Mouse (Mus musculus) gastrocnemius, postnatal 25 days (tissue): ENCODE results near the gene Nfs1. TPM values are rescaled to one million over a fixed set of nuclear protein-coding genes. Genes with fewer than 3 reads are reported as not detected.
"Not testable (repeated sequence)": the region's sequence is repeated elsewhere in the genome, so short reads cannot be mapped to it uniquely, and the experiment has no call there.

Source experiments
- DNase-seq: peaks from one replicate; pipeline ENCODE4 v3.0.0; 2022
- long read RNA-seq, 2 experiments: library from polyadenylated mRNA; stranded (forward); transcript quantifications; one replicate each; pipeline ENCODE4 v2.0.0; 2021
- total RNA-seq, 2 experiments: library from RNA; stranded (reverse); gene quantifications; 1 replicate in 1 of 2; 2 replicates in 1 of 2; pipeline ENCODE4 v1.2.3; 2021

The Nfs1 gene
- total RNA-seq, result 10 to 100 TPM; 74.2 to 80.6 TPM
- long read RNA-seq, experiment 1, transcript Nfs1-201 (13 exons, 2,051 nt), result major isoform, 114 of 135 reads
- long read RNA-seq, experiment 1, partial matches to known transcripts, result 6 of 135 reads
- long read RNA-seq, experiment 1, other reads (novel, unspliced or antisense), result 13 of 135 reads
- long read RNA-seq, experiment 2, transcript Nfs1-201 (13 exons, 2,051 nt), result major isoform, 171 of 189 reads
- long read RNA-seq, experiment 2, partial matches to known transcripts, result 12 of 189 reads
- long read RNA-seq, experiment 2, other reads (novel, unspliced or antisense), result 5 of 189 reads

- DNase-seq, result peak; percentile 88
These were observed at the start of gene Nfs1, which contains the start of gene Romo1 for GRCm38 (mm10) chr2:156143953-156144724. Nfs1 (minus strand) TSS chr2:156144186. Romo1 (plus strand) TSS chr2:156144039.

- no peak for DNase-seq
These were observed 49.3 kb upstream of the Nfs1 start for GRCm38 (mm10) chr2:156193066-156193862.

- DNase-seq, result no peak
These were observed 48.1 kb upstream of the Nfs1 start for GRCm38 (mm10) chr2:156192068-156192467.

GRCm38 (mm10) chr2:156191540-156191939 is 47.6 kb upstream of the Nfs1 start:
- no peak for DNase-seq

GRCm38 (mm10) chr2:156190004-156190896 is 46.3 kb upstream of the Nfs1 start:
- peak; percentile 33 for DNase-seq

- DNase-seq, result not testable (repeated sequence)
These were observed 45.3 kb upstream of the Nfs1 start for GRCm38 (mm10) chr2:156189241-156189640.

- DNase-seq, result no peak
These were observed 37.6 kb upstream of the Nfs1 start for GRCm38 (mm10) chr2:156181592-156181991.

DNA sequence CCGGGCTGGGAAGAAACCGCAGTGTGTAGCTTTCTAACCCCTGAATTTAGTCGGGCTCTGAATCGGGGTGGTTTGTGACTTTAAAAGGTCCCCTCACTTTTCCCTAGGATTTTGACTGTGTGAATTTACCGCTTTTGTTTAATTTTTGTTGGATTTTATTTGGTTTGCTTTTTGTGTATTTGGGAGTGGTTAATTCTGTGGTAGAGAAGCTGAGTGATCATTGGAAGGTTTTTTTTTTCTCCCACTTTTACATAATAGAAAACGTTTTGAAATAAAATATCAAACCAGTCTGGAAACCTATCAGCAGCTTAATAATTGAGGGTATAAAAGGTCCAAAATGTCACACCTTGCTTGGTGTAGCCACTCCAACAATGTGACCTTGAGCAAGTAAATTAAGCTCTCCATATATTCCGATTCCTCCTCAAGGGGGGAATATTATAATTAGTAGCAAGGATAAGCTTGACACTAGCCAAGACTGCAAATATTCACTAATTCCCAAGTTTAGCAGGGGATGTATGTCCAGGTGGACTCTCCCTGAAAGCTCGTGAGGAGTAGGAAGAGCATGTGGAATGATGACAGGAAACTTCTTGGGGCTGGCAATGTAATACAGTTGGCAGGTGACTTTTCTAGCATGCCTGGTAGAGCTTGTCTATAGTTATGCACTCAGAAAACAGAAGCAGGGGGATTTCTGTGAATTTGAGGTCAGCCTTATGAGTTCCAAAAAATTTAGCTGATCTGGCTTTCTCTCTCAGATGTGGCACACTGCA is 37.0 kb upstream of the Nfs1 start:
- DNase-seq, result no peak

DNA sequence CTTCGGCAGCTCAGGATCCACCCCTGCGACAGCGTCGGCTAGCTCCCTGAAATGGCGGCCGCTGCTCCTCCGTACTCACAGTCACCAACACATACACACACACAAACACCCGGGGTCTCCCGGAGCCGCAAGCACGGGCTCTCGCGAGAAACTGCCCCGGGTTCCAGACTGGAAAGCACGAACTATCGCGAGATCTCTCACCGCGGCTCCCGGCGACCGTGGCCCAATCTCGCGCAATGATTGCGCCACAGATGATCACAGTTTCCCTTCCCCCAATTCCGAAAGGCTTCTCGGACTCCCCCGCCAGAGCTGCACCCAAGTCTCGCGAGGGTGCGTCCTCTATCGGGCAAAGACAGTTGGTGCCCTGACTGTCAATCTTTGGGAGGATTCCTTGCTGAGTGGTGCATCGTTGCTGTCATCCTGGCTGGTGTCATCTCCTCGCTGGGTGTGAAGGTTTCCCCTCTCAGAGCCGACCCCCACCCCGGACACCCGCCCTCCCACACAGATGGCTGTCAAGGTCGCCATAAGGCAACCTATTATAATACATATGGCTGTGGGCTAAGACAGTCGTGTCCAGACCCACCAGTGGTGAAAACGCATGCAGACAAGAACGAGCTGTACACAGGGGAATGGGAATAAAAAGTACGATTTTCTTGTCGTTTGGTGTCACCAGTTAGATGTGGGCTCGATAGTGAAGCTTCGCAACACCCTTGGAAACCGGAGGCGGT is 36.3 kb upstream of the Nfs1 start, which contains the start of gene Rbm39:
Rbm39 (minus strand) TSS at position 145 of the 728 bp plus-strand sequence.
- DNase-seq, result peak; percentile 100

GRCm38 (mm10) chr2:156179796-156180093 is 35.8 kb upstream of the Nfs1 start:
- DNase-seq, result no peak

GRCm38 (mm10) chr2:156179046-156179795 is 35.2 kb upstream of the Nfs1 start:
- DNase-seq, result peak; percentile 76

DNA sequence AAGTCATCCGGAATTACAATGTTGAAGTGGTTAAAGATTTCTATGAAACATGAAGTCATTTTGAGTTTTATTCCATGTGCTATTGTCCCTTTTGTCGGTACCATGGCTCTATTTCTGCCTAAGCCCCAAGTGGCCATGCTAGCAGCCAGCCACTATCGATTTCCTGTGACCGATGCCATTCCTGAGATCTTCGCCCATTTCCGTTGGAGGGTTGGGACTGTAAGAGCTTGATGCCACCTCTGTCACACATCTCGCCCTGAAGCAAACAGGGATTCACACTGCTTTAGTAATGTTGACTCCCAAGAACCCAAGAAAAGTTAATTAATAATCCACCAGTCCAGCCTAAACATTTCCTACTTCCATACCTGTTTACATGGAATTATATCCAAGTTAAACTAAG is 33.7 kb upstream of the Nfs1 start:
- DNase-seq, result no peak

GRCm38 (mm10) chr2:156177079-156177478 is 33.1 kb upstream of the Nfs1 start:
- no peak for DNase-seq

DNA sequence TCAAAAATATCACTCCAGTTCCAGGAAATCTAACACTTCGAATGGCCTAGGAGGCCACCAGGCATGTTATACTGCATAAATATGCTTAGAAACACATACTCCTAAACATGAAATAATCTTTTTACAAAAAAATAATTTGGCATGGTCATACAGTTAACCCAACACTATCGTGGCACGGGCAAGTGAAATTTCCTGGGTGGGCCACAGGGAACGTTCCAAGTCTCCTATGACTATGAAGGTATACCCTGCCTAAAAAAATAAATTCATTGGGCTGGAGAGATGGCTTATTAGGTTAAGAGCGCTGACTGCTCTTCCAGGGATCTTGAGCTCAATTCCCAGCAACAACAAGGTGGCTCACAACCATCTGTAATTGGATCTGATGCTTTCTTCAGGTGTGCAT is 22.6 kb upstream of the Nfs1 start:
- DNase-seq, result no peak

DNA sequence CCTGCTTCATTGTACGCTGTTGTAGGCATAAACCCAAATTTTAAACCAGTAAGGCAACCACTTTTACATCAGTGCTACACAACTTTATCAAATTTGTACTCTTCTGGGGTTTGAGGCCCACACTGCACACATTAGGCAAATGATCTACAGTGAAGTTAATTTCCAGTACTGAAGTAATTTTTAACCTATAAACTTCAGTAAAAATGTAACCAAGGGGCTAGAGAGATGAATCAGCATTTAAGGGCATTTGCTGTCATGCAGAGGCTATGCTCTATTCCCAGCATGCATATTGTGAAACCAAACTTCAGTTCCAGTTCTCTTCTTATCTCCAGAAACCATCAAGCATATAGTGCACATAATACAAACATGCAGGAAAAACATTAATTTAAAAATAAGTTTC is 21.5 kb upstream of the Nfs1 start:
- no peak for DNase-seq

GRCm38 (mm10) chr2:156151538-156151937 is 7.6 kb upstream of the Nfs1 start:
- no peak for DNase-seq

- DNase-seq, result no peak
These were observed 3.4 kb upstream of the Nfs1 start for GRCm38 (mm10) chr2:156147316-156147915.

- no peak for DNase-seq
These were observed 2.4 kb upstream of the Nfs1 start for GRCm38 (mm10) chr2:156146272-156146989.
